Mouse (Mus musculus): ENCODE measurements at regions not wholly inside any gene's neighbourhood (a gene's known extent, or its start where the extent isn't known, plus 50 kb on each side); places are given as distances from the start of the nearest gene placed in this dataset.
"Not testable (repeated sequence)": the region's sequence is repeated elsewhere in the genome, so short reads cannot be mapped to it uniquely, and the experiment has no call there.

DNA sequence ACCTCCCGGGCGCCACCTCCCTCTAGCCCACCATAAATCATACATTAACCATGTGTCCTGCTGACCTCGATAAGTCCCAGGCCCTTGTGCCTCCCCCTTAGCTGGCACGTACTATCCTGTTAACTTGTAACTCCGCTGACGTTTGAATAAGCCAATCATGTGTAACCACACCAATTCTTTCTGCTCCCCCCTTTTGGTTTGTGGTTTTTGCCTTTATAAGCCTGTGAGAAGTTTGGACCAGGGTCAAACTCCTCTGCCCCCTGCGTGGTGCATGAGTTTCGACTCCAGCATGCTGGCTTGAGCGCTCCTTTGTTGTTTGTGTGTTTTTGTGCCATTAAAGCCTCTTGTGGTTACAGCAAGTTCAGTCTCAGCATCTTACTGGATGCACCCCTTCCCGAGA lies 138.4 kb upstream of the Samt2 start:
- not testable (repeated sequence) for H3K4me3 ChIP-seq (ENCODE audit: insufficient read depth, low read depth, low read length); H3K36me3 ChIP-seq (ENCODE audit: control insufficient read depth, insufficient read depth, low read length); H3K27me3 ChIP-seq (replicated peaks; ENCODE audit: control insufficient read depth, insufficient read depth, low read length); H3K4me1 ChIP-seq (ENCODE audit: control insufficient read depth, insufficient read depth, low read length)
- peak; percentile 86 for DNase-seq
- H3K27ac ChIP-seq (ENCODE audit: insufficient read depth, low read depth, low read length) = peak overlapping the region; percentile 75; the same call in 1 of the 2 replicates
- 39% methylated on average over 10 of the region's 10 CpGs for WGBS

DNA sequence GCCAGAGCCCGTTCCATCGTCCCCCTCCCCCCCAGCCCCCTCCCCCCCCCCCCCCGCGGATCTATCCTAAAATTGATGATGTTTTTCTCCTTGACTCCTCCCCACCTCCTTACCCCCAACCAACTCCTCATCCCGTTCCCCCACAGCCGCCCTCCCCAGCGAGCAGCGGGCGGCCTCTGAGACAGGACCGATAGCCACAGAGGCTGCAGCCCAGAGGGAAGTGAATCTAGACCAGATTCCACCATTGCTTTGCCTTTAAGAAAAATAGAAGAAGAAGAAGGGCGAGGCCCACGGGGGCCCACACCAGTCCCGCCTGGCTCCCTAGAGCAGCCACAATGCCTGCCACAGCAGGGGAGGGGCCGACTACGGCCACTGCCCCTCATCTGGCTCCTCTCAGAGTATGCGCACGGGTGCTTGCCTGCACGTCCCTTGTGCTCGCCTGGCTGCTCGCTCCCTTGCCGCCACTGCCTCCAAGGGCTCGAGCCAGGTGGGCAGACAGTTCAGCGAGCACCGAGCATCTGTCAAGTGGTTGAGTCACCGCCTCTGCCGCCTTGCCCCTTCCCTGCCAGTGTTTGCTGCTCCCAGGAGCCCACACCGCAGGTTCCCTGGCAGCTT lies 134.6 kb upstream of the Samt2 start:
- H3K4me3 ChIP-seq (ENCODE audit: insufficient read depth, low read depth, low read length) = peak overlapping the region; percentile 41
- peak overlapping the region; percentile 5 for H3K27ac ChIP-seq (ENCODE audit: insufficient read depth, low read depth, low read length)
- TF ChIP-seq POLR2A (IDR thresholded peaks at IDR 0.05; ENCODE audit: low read depth, low read length) (no peak), CTCF (conservative IDR thresholded peaks at IDR 0.05; ENCODE audit: insufficient read depth, insufficient read length, low read depth, low read length) (no peak)
- WGBS = 20% methylated on average over 21 of the region's 27 CpGs
- peak; percentile 20 for DNase-seq
- no peaks in the 10 kb centered on the region for H3K4me1 ChIP-seq (ENCODE audit: control insufficient read depth, insufficient read depth, low read length)
- H3K36me3 ChIP-seq (ENCODE audit: control insufficient read depth, insufficient read depth, low read length) = no peaks in the 10 kb centered on the region
- H3K27me3 ChIP-seq (replicated peaks; ENCODE audit: control insufficient read depth, insufficient read depth, low read length) = no peaks in the 10 kb centered on the region

DNA sequence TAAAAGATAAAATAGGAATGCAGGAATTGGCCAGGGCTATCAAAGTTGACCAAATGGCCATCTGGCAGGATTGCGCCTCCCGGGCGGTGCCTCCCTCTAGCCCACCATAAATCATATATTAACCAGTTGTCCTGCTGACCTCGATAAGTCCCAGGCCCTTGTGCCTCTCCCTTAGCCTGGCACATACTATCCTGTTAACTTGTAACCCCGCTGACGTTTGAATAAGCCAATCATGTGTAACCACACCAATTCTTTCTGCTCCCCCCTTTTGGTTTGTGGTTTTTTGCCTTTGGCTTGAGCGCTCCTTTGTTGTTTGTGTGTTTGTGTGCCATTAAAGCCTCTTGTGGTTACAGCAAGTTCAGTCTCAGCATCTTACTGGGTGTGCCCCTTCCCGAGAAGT lies 133.4 kb upstream of the Samt2 start:
- not testable (repeated sequence) for H3K27me3 ChIP-seq (replicated peaks; ENCODE audit: control insufficient read depth, insufficient read depth, low read length); H3K36me3 ChIP-seq (ENCODE audit: control insufficient read depth, insufficient read depth, low read length); H3K4me1 ChIP-seq (ENCODE audit: control insufficient read depth, insufficient read depth, low read length)
- DNase-seq = peak; percentile 73
- H3K27ac ChIP-seq (ENCODE audit: insufficient read depth, low read depth, low read length) = peak overlapping the region; percentile 87
- peak overlapping the region; percentile 49 for H3K4me3 ChIP-seq (ENCODE audit: insufficient read depth, low read depth, low read length)
- 47% methylated on average over 8 of the region's 8 CpGs for WGBS

DNA sequence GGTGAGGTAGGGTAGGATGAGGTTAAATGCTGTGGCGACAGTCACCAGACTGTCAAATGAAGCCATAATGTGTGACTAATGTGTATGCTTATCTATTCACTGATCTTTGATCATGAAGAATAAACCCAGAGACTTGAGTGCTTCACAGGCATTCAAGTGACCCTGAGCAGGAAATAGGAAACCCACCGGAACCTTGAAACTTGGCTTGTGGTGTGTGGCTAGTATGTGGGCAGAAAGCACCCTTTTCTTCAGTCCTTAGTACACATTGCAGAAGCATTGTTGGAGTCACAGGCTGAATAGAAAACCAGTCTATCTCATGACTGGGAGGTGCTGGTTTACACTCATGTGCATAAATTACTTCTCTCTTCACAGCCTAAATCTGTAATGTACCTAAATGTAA lies 91.4 kb upstream of the Samt2 start:
- H3K4me3 ChIP-seq (ENCODE audit: insufficient read depth, low read depth, low read length); H3K36me3 ChIP-seq (ENCODE audit: control insufficient read depth, insufficient read depth, low read length); H3K27me3 ChIP-seq (replicated peaks; ENCODE audit: control insufficient read depth, insufficient read depth, low read length); DNase-seq; H3K27ac ChIP-seq (ENCODE audit: insufficient read depth, low read depth, low read length); H3K4me1 ChIP-seq (ENCODE audit: control insufficient read depth, insufficient read depth, low read length): not testable (repeated sequence)
- WGBS = 89% methylated on average over 1 of the region's 2 CpGs

All from kidney, adult 2 months (tissue).